Mouse (Mus musculus) brain, embryonic 14.5 days (tissue): ENCODE measurements around the gene Crmp1.

Experiments used
- CTCF ChIP-seq: fragments of 200-500 bp; IDR thresholded peaks from 2 replicates; pipeline ENCODE4 v1.5.1; 2012; ENCODE audit warnings: inconsistent platforms, mild to moderate bottlenecking, moderate library complexity, borderline replicate concordance; ENCODE audit not compliant: insufficient read depth, insufficient read length; ENCODE audit errors: extremely low read depth
- POLR2A ChIP-seq: fragments of 200-500 bp; IDR thresholded peaks from 2 replicates; pipeline ENCODE4 v1.6.1; 2012; ENCODE audit warnings: mild to moderate bottlenecking, inconsistent platforms, borderline replicate concordance; ENCODE audit not compliant: poor library complexity, insufficient read depth, insufficient read length, severe bottlenecking; ENCODE audit errors: extremely low read depth

GRCm38 (mm10) chr5:37215276-37215675 is 26.5 kb upstream of the Crmp1 start:
- TF ChIP-seq POLR2A (no peak), CTCF (no peak)
